Mouse (Mus musculus): ENCODE data around the gene Erc1.

DNA sequence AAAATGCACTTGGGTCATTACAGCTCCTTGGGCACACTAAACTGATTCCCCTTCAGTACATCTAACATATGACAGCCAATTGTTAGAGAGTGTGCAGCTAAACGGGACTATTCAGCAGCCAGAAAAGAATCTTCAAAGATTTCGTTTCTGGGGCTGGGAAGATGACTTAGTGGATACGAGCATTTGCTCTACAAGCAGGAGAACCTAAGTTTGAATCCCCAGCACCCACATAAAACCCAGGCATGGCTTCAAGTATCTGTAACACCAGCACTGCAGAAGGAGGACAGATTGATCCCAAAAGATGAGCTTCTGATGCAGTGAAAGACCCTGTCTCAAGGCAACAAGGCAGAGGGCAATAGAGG, 1.4 kb upstream of the Erc1 start:
- no peak for TF ChIP-seq CTCF (IDR thresholded peaks at IDR 0.05; ENCODE audit: extremely low read depth, insufficient read length, insufficient replicate concordance, low read depth, low read length)
- TF ChIP-seq POLR2A (IDR thresholded peaks at IDR 0.05; ENCODE audit: low read depth, low read length): no peak

Data from small intestine, adult 2 months (tissue).